Mouse (Mus musculus) heart, embryonic 11.5 days (tissue): ENCODE results near the gene Fam107a. TPM values are rescaled to one million over a fixed set of nuclear protein-coding genes. Genes with fewer than 3 reads are reported as not detected.
"Not testable (repeated sequence)": the region's sequence is repeated elsewhere in the genome, so short reads cannot be mapped to it uniquely, and the experiment has no call there.

Experiments
- ATAC-seq: fragments of 200-750 bp; cut with Nextera tagmentation; replicated peaks from 2 replicates; pipeline ENCODE4 v1.8.0; 2017; ENCODE audit warnings: moderate library complexity; ENCODE audit not compliant: insufficient number of reproducible peaks, low FRiP score, low TSS enrichment
- H3K27ac ChIP-seq: fragments of 300-500 bp; sonication (generic); 2 replicates; pipeline ENCODE4 v1.5.1; 2014; ENCODE audit warnings: mild to moderate bottlenecking, low read depth, low read length
- H3K27me3 ChIP-seq: fragments of 300-500 bp; sonication (generic); 2 replicates; pipeline ENCODE4 v1.6.1; 2014; ENCODE audit warnings: mild to moderate bottlenecking, low read length, mixed read lengths; ENCODE audit not compliant: control insufficient read depth, insufficient read depth
- H3K36me3 ChIP-seq: fragments of 300-500 bp; sonication (generic); 2 replicates; pipeline ENCODE4 v1.6.1; 2014; ENCODE audit warnings: mild to moderate bottlenecking, low read length, moderate library complexity, mixed read lengths; ENCODE audit not compliant: control insufficient read depth, insufficient read depth
- H3K4me1 ChIP-seq: fragments of 300-500 bp; sonication (generic); 2 replicates; pipeline ENCODE4 v1.6.1; 2014; ENCODE audit warnings: low read length; ENCODE audit not compliant: control insufficient read depth, insufficient read depth
- H3K4me2 ChIP-seq: fragments of 300-500 bp; sonication (generic); 2 replicates; pipeline ENCODE4 v1.6.1; 2014; ENCODE audit warnings: mild to moderate bottlenecking, moderate library complexity
- H3K4me3 ChIP-seq: fragments of 300-500 bp; sonication (generic); 2 replicates; pipeline ENCODE4 v1.5.1; 2014; ENCODE audit warnings: low read depth, low read length
- H3K9ac ChIP-seq: fragments of 300-500 bp; sonication (generic); 2 replicates; pipeline ENCODE4 v1.6.1; 2014; ENCODE audit warnings: mild to moderate bottlenecking, low read depth, low read length, moderate library complexity
- H3K9me3 ChIP-seq: fragments of 300-500 bp; sonication (generic); replicated peaks from 2 replicates; pipeline ENCODE4 v1.6.1; 2016; ENCODE audit warnings: low read length; ENCODE audit not compliant: control insufficient read depth
- WGBS: fragments of 180-500 bp; shearing (Covaris S2); extraction: QIAGEN DNeasy Blood & Tissue Kit; methylation state at CpG from one replicate; pipeline ENCODE4 v1.1.7; 2014; ENCODE audit not compliant: insufficient replicate concordance; 5-methylcytosine and 5-hydroxymethylcytosine counted together
- polyA plus RNA-seq: library from polyadenylated mRNA; unstranded; fragments of >200 nt; fragmentation: Nextera tagmentation; extraction: Ambion mirVana; gene quantifications from 2 replicates; pipeline ENCODE4 v1.2.1, GENCODE M21; 2014

The Fam107a gene
- polyA plus RNA-seq, 1 experiment from 2014 or later, result 0.30 TPM

DNA sequence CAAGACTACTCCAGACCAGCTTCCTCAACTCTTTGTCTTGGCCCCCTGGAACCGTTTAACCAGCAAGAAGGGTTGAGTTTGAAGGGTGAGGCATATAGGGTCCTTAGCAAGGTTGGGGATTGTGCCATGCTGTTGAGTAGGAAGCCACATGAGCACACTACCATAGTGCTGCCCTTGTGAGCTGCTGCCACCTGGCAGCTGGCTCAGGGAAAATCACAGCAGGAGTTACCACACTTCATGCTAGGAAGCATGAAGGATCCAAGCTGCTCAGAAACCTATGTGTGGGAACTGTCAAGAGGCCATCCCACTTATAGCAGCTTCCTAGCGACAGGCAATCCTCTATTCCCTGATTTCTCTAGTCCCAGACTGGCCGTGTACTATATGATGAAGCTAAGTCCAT is 9.2 kb downstream of the Fam107a start:
- Histone ChIP-seq H3K4me1 (peaks cover 6% of the 10 kb centered on the region; the same call in 1 of the 2 replicates), H3K36me3 (no peaks in the 10 kb centered on the region), H3K27ac (no peak overlapping the region), H3K9ac (no peak overlapping the region), H3K9me3 (no peaks in the 10 kb centered on the region), H3K27me3 (no peaks in the 10 kb centered on the region; the same call in 1 of the 2 replicates), H3K4me3 (no peak overlapping the region), H3K4me2 (no peak overlapping the region)
- 53% methylated on average over 3 of the region's 3 CpGs for WGBS
- no peak for ATAC-seq

DNA sequence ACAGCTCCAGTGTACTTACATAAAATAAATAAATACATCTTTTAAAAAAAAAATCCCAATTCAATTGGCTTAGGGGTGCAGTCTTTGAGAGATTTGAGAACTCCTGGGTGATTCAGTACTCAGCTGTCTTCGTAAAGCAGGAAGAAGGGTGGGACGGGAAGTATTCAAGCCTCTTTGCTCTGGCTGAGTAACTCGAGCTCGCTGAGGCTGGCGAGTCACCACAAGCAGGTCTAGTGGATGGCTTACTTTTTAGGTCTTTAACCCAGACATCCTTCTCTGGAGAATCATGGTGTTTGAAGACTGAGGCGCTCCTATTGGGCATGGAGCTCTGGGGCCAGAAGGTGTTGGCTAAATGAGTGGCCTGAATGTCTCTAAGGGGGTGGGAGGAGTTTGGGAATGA is 10.9 kb downstream of the Fam107a start:
- no peak for ATAC-seq
- Histone ChIP-seq H3K9ac (no peak overlapping the region), H3K27me3 (no peaks in the 10 kb centered on the region; the same call in 1 of the 2 replicates), H3K4me1 (peaks cover 9% of the 10 kb centered on the region; the same call in 1 of the 2 replicates), H3K36me3 (no peaks in the 10 kb centered on the region), H3K4me3 (no peak overlapping the region), H3K27ac (no peak overlapping the region), H3K4me2 (no peak overlapping the region), H3K9me3 (no peaks in the 10 kb centered on the region)
- WGBS, result 75% methylated on average over 6 of the region's 6 CpGs

DNA sequence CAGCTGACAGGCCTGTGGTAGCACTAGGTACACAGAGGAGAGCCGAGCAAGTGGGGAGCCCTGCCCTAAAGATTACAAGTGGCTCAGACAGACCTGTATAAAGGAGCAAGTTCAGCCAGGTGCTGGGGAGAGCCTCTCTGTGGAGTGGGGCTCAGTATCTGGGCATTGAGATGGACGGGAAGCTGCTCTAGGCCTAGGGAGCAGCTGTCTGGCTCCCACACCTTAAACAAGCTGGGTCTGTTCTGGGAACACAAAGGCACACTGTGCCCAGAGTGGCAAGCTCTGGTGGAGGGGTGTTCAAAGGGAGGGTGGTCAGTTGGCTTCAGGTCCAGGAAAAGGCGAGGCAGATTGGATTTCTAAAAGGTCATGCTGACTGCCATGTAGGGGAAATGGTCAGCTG is 12.8 kb downstream of the Fam107a start:
- Histone ChIP-seq H3K9ac (no peak overlapping the region), H3K4me1 (peaks cover 9% of the 10 kb centered on the region; the same call in 1 of the 2 replicates), H3K9me3 (no peaks in the 10 kb centered on the region), H3K27ac (no peak overlapping the region), H3K27me3 (no peaks in the 10 kb centered on the region; the same call in 1 of the 2 replicates), H3K36me3 (no peaks in the 10 kb centered on the region), H3K4me2 (no peak overlapping the region), H3K4me3 (no peak overlapping the region)
- ATAC-seq, result no peak
- WGBS, result 63% methylated on average over 3 of the region's 3 CpGs

DNA sequence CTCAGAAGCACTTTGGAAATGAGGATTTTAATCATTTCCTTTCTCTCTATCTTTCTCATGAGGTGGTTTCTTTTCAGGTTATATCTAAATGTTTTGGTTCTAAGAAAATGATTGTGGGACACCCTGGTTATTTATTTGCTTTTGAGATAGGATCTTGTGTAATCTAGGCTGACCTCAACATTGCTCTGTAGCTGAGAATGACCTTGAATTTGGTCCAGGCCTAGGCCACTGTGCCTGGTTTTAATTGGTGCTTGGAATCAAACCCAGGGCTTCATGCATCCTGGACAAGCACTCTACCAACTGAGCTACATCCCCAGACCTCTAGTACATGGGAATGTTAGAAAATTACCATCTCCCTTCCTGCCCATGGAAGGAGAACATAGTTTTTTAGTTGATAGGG is 13.7 kb downstream of the Fam107a start:
- no peak for ATAC-seq
- Histone ChIP-seq H3K27ac (no peak overlapping the region), H3K27me3 (no peaks in the 10 kb centered on the region), H3K4me1 (peaks cover 3% of the 10 kb centered on the region; the same call in 1 of the 2 replicates), H3K36me3 (no peaks in the 10 kb centered on the region), H3K9ac (no peak overlapping the region), H3K4me2 (no peak overlapping the region), H3K4me3 (no peak overlapping the region), H3K9me3 (no peaks in the 10 kb centered on the region)

DNA sequence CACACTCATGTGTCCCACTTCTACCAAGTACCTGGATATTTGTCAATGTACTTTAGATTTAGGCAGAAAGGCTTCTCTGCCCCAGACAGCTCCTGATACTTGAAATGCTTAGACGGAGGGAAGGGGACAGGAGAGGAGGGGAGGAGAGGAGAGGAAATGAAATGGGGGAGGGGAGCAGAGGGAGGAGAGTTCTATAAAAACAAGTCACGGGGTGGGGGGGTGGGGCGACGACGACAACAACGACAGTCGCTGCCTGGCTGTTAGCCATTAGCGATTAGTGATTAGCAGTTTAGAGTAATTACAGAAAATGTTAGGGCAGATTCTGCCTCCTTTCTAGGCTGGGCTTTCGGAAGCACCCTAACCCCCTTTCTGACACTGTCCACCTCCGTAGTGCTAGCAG is 15.1 kb downstream of the Fam107a start:
- Histone ChIP-seq H3K4me1 (peaks cover 3% of the 10 kb centered on the region; the same call in 1 of the 2 replicates), H3K4me3 (no peak overlapping the region), H3K4me2 (peak overlapping the region; percentile 27), H3K9me3 (no peaks in the 10 kb centered on the region), H3K36me3 (no peaks in the 10 kb centered on the region), H3K27me3 (no peaks in the 10 kb centered on the region), H3K9ac (no peak overlapping the region), H3K27ac (no peak overlapping the region)
- no peak for ATAC-seq
- 9% methylated on average over 10 of the region's 10 CpGs for WGBS

DNA sequence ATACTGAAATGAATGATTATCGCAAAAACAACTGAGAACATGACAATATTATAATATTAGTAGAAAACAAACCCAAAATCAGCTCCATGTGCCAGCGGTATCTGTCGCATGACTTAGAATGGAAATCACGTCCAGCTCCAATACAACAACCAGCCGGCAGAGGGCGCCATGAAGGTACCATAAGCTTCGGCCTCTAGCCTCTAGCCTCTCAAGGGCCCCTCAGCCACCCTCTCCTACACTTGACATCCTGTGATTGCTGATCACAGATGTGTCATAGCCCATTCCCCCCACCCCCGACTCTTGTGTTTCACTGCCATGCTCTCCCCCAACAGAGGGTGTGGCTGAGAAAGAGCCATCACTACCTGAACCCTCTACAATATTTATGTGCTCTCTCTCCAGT is 17.5 kb downstream of the Fam107a start:
- no peak overlapping the region for H3K27ac ChIP-seq
- H3K9ac ChIP-seq, result no peak overlapping the region
- H3K4me3 ChIP-seq, result no peak overlapping the region
- H3K36me3 ChIP-seq, result no peaks in the 10 kb centered on the region
- H3K4me1 ChIP-seq, result peaks cover 3% of the 10 kb centered on the region; the same call in 1 of the 2 replicates
- no peaks in the 10 kb centered on the region for H3K9me3 ChIP-seq
- 17% methylated on average over 8 of the region's 8 CpGs for WGBS
- no peak for ATAC-seq
- no peak overlapping the region for H3K4me2 ChIP-seq
- H3K27me3 ChIP-seq, result no peaks in the 10 kb centered on the region

DNA sequence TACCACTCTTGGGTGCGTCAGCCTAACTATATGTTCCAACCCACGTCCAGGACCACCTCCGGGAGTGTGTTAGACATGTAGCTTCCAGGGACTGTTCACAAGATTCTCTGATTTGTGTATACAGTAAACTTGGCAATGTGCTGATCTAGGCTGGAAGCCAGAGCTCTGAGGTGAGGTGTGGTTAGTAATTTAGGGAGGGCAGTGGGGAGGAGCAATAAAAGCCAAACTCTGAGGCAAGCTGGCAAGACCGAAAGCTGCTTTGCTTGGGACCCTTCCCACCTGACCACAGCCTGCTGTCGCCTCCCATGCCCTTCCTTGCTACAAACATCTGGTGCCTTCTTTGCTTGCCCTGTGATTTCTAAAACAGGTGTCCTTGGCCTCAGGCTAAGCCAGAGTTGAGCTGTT is 19.9 kb downstream of the Fam107a start:
- H3K4me2 ChIP-seq, result no peak overlapping the region
- no peak overlapping the region for H3K27ac ChIP-seq
- no peak for ATAC-seq
- H3K9ac ChIP-seq, result no peak overlapping the region
- H3K36me3 ChIP-seq, result no peaks in the 10 kb centered on the region
- 72% methylated on average over 5 of the region's 5 CpGs for WGBS
- H3K9me3 ChIP-seq, result no peaks in the 10 kb centered on the region
- no peak overlapping the region for H3K4me3 ChIP-seq
- no peaks in the 10 kb centered on the region for H3K27me3 ChIP-seq
- H3K4me1 ChIP-seq, result peaks cover 2% of the 10 kb centered on the region; the same call in 1 of the 2 replicates

DNA sequence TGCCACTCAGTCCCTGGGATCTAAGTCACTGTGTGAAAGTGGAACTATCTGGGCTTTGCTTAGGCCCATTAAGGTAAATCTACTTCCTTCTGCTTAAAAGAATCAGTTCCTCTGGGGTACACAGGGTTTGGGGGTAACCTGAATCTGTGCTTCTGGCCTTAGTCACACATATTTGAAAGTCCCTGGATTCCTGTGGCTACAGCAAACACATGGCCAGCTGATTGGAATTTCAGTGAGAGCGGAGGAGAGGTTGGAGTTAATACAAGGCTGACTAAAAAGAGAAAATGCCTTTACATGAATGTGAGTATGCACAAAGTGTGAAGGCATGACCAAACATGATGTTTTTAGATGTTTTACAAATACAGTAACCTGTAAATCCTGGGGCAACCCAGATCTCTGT is 23.6 kb downstream of the Fam107a start:
- H3K27me3 ChIP-seq, result no peaks in the 10 kb centered on the region
- ATAC-seq, result no peak
- H3K4me2 ChIP-seq, result no peak overlapping the region
- H3K9ac ChIP-seq, result no peak overlapping the region
- 80% methylated on average over 1 of the region's 1 CpGs for WGBS
- no peaks in the 10 kb centered on the region; the same call in 1 of the 2 replicates for H3K4me1 ChIP-seq
- no peaks in the 10 kb centered on the region; the same call in 1 of the 2 replicates for H3K9me3 ChIP-seq
- no peaks in the 10 kb centered on the region for H3K36me3 ChIP-seq
- no peak overlapping the region for H3K27ac ChIP-seq
- H3K4me3 ChIP-seq, result no peak overlapping the region

DNA sequence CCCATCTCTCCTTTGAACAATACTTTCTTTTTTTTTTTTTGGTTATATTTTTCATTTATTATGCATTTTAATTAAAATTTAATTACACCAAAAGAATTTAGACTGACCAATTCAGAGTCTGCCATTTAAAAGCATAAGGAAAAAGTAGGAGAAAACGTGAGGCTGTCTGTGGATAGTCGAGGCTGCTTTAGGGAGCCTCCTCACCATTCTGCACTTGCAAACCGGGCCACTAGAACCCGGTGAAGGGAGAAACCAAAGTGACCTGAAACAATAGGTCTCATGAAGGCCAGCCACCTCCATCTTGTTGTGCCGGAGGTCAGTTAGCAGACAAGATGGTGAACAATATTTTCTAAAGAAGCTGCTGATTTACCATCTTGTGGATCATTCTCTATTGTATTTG is 31.2 kb downstream of the Fam107a start:
- 79% methylated on average over 5 of the region's 5 CpGs for WGBS
- not testable (repeated sequence) for H3K36me3 ChIP-seq, H3K9me3 ChIP-seq, H3K27me3 ChIP-seq, H3K4me1 ChIP-seq, H3K27ac ChIP-seq, H3K4me2 ChIP-seq, H3K9ac ChIP-seq, H3K4me3 ChIP-seq
- ATAC-seq, result peak; percentile 87
